In the genomic region with DNA sequence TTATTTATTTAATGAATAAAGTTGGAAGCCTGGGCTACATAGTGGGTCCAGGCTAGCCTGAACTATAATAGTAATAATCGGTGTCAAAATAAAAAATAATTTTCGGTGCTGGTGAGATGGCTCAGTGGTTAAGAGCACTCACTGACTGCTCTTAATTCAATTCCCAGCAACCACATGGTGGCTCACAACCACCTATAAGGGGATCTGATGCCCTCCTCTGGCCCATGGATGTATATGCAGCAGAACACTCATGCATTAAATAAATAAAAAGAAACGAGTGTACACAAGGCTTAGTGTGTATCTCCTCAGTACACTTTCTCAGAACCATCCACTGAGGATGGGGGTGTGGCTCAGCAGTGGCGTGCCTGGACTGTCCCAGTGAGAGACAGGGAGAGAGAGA, we compare ENCODE assay signal across 1 mouse cellular context.
TF ChIP-seq lines count a peak whose summit lies in the region.

No protein-coding gene starts in this region.

TF ChIP-seq in CH12.LX, 34 proteins besides CTCF, POLR2A, EP300 and RAD21:
- TF ChIP-seq ETS1 (conservative IDR thresholded peaks at IDR 0.05; ENCODE audit: low read depth, low read length) (no peak), SMC3 (IDR thresholded peaks at IDR 0.05; ENCODE audit: low read depth, low read length) (peak; percentile 11; the same call in 1 of the 2 replicates)
